Mouse (Mus musculus): ENCODE results near the gene Gzma.

The Gzma gene

DNA sequence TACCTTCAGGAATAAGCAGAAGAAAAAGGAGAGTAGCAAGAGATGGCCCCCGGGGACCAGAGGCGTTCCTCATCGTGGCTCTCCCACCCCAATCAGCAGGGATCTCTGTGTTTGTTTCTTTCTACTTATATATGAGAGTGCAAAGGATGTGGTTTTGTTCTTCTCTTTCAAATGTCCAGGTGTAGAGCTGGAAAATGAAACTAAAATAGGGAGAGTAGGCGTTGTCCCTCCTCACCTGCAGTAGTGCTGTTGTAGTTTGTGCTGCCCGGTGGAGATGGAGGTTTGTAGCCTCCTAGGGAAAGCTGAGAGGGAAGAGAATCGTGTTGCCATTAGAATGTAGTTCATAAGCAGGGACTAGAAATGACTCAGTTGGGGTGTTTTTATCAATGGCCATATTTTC lies at the start of gene Gzma:
TSS of gene Gzma (minus strand) at position 103 of the 400 bp plus-strand sequence.
- no peak for DNase-seq (ENCODE audit: low spot score)

DNA sequence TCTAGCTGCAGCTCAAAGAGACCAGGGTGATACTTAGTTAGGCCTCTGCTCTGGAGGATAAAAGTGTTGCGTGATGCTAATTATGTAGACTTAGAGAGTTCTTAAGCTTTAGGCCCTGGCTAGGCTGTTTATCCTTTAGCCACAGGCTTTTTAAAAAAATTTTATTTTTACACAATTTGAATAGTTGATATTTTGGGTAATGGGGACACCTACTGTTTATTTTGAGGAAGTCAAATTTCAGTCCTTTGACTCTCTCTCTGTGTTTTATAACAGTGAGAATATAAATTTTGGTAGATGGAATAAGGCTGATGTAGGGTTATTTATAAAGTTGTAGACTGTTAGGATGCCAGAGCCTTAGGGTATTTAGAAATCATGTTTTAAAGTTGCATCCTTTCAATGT lies 38.8 kb upstream of the Gzma start:
- no peak for DNase-seq (ENCODE audit: low spot score)

DNA sequence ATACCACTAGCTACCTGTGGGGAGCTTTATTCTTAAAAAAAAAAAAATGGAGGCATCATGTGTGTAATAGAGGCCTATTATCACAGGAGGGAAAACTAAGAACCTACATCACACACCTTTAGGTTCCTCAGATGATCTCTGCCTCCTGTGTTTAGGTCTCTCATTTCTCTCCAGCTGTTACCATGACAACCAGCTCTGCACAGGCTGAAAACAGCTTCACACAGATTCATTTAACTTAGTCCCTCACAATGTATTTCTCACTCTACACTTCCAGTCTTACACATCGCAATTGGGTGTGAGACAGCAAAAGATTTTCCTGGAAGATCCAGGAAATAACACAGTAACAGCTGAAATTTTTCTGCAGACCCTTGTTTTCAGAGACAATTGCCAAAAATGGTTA lies 29.2 kb upstream of the Gzma start:
- no peak for DNase-seq (ENCODE audit: low spot score)

DNA sequence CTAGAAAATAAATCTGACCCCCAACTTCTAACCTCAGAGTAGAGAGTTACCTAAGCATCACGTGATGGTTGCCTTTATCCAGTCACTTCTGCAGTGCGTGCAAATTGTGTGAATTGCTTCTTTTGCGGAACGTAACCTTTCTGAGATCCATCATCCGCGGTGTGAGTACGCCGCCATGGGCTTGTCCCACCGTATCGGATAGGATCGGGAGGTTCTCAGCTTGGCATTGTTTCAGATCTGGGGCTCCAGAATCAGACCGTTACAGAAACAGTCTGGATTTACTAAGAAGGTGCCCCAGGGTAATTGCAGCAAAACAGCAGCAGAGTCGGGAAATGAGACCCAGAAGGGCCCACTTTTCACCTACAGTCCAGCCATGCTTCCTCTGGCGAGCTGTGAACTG lies 20.5 kb upstream of the Gzma start:
- no peak for DNase-seq (ENCODE audit: low spot score)

DNA sequence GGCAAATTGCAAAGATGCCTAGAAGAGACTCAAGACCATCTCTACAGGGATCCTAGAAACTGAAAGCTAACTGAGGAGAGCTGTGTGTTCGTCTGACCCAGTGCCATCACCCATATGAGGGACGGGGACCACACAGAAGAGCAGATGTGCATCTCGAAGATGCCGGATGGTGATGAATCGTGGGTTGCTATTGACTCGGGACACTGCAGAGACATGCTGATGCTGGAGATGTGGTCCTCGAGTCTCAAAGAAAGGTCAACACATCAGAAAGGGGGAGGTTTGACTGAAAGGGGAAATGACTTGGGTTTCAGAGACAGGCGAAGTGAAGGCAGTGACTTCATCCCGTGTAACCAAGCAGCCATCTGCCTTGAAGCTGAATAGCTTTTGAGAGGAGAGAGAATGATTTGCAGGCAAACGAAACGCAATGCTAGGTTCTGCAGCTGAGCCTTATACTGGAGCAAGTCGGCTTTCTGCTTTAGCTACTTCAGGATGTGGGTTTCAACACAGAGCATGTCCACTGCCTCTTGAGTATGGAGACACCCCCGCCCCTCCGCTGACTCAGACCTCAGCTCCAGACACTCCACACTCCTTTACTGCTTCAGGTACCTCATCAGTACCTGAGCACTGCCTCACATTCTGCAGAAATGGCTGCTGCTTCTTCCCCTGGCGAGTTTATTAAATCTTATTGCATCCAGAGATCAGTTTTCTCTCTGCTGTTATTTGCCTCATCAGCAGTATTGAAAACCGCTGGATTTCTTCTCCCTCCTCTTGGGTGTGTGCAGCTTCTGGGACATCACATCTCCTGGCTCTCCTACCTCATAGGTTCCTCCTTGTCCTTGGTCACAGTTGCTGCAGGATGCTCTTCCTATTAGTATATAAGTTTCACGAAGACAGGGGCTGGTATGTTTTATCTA lies 19.8 kb upstream of the Gzma start:
- no peak for DNase-seq (ENCODE audit: low spot score)

DNA sequence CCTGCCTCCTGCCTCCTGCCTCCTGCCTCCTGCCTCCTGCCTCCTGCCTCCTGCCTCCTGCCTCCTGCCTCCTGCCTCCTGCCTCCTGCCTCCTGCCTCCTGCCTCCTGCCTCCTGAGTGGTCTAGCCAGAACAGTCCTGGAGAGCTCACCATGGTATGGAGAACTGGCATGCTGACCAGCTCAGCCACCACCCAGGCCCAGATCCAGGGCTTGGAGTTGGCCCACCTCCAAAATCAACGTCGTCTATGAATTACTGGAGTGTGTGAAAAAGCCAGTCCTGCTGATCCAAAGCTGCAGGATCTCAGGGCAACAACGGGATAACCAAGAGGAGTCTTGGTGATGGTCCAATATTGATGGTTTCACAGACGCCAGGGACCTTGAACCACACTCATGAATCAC lies 18.2 kb upstream of the Gzma start:
- DNase-seq (ENCODE audit: low spot score), result no peak

DNA sequence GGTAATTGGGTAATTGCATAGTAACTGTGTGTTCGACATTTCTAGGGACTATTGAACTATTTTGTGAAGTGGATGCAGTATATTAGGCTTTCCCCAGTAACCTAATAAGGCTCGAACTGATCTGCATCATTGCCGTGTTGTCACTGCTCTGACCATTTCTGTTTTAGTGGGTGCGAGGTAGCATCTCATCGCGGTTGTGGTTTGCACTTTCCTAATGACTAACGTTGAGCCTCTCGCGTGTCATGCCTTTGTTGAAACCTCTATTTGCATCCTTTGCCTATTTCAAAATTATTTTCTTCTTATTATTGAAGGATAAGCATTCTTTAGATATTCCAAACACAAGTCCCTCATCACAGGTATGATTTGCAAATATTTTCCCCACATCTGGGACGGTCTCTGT lies 4.0 kb upstream of the Gzma start:
- no peak for DNase-seq (ENCODE audit: low spot score)

DNA sequence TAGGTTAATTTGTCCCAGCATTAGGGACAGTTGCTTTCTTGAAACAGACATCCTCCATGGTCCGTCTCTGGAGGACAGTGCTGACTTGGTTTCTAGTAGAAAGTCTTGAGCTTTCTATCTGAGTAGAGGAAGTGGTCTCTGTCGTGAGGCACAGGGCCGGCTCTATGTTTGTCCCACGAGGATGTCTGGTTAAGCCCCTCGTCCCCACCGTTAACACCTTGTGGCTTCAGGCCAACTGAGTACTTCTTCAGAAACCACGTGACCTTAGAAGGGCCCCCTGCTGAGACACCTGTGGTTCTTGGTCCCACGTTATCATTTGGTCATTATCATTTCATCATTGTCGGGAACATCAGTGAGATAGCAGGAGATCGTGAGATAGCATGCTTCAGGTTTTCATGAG lies 1.0 kb upstream of the Gzma start:
- DNase-seq (ENCODE audit: low spot score), result no peak

DNA sequence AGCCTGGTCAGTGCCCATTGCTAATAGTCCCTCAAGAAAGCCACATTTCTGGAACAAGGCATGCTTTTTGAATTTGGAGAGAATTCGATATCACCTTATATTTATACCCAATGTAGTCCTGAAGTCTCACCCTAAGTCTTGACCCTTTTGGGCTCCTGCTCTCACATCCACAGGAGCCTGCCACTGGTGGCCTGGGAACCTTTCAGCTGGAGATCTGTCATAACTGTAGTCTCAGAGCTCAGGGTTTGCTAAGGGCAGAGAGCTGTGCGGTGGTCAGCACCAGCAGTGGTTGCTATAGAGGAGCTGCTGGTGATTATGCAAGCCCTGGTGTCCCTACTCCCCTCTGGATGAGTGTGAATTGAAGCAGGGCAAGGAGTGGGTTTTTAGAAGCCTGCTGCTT lies 2.4 kb downstream of the Gzma start:
- no peak for DNase-seq (ENCODE audit: low spot score)

DNA sequence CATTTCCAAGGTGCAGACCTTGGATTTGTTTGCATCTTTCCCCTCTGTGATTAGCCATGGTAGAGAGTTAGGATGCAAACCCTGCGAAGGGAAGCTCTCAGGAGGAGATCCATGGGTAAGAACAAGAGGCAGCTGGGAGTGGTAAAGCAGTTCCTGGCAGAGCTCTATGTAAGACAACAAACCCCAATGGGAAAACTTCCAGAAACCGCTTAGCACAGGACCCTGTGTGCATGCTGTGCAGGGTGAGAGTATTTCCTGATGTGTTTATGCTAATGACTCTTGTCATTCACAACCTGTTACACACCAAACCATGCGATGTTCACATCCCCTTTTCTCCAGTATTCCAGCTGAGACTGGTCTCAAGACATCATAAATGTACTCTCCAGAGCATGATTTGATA lies 3.8 kb downstream of the Gzma start:
- DNase-seq (ENCODE audit: low spot score), result no peak

DNA sequence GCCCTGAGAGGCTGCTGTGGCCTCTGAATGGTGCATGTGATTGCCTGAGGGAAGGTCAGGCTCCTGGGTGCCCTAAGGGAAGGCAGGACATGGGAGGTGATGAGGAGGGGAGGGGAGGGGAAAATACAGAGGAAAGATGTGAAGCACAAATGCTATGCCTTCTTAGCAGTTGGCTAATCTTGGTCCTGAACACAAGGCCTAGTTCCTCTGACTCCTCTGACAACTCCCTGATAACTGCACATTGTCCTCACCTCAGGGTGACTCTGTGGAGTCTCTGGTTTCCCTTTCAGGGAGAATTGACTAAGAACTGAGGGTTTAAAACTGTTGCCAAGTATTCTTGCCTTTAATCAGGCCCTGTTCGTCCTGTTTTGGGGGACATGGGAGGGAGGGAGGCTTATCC lies 6.2 kb downstream of the Gzma start:
- DNase-seq (ENCODE audit: low spot score), result no peak

DNA sequence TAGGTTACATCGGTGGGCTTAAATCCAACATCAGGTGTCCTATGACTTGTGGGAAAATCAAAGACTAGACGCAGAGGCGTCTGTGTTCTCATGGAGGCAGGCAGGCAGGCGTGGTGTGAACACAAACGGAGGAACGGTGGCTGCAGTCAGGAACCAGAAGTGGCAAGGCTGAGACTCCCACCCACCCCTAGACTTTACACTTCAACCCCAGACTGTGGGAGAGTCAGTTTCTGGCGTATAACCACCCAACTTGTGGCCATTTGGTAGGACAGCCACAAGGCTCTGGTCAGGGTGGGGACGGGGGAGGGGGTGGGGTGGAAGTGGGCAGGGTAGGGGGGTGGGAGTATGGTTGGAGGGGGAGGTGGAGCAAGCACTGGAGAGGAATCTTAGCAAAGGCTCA lies 10.3 kb downstream of the Gzma start:
- DNase-seq (ENCODE audit: low spot score), result no peak

DNA sequence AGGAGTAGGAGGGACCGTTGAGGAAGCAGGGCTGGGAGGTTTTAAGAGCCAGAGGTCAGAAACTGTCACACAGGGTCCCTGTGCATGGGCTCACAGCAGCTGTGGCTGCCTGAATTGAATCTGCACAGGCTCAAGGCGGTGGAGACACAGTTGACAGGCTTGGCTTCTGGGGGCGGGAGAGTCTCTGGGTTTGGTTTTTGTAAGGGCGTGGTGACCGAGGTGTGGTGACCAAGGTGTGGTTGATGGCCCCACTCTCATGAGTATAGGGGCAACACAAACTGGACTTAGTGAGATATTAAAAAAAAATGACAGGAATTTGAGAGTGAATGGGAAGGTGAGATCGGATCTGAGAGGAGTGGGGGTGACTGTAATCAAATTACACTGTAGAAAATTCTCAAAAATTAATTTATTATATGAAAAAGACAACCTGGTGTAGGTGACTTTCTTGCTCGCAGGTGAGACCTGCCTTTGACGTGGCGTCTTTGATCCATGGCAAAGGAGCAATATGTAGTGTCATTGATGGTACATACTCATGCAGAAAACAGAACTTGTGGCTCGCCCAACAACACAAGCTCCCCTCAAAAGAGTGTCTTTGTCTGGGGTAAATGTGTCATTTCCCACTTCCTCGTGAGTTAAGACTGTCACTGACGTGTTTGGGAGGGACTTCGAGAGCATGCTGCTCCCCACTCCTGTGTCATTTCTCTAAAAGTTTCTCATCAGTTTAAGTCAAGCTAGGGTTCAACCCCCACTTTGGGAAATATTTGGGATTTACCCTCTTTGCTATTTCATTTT lies 13.4 kb downstream of the Gzma start:
- no peak for DNase-seq (ENCODE audit: low spot score)

DNA sequence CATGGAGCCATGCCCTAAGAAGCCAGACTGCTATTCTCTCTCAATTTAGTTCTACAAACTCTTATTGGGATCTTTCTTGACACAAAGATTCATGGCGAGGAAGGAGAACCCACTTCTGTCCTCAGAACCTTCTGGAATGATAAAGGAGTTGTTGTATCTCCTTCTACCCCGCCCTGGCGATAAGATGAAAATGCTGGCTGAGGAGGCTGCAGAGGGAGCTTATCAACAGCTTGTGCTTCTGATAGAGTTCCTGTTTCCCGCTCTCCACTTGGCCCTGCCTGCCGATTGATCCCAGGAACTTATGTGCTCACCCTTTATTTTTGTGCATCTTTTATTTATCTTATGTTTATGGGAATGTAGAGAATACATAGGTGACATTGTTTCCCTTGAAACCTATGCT lies 16.0 kb downstream of the Gzma start:
- no peak for DNase-seq (ENCODE audit: low spot score)

DNA sequence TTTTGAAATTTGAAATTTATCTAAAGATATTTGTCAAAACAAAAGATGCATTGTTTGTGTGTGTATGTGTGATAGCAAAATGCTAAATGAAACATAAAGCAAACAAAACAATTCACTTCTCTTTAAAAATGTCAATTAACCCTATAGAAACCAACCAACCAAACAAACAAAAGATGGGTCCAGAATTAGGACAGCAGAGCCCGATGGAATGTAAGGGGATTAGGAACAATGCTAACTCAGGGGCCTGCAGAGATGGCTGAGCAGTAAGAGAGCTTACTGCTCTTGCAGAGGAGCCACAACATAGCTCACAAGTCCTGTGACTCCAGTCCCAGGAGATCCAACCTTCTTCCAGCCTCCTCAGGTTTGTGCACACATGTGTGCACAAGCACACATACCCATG lies 18.7 kb downstream of the Gzma start:
- no peak for DNase-seq (ENCODE audit: low spot score)

DNA sequence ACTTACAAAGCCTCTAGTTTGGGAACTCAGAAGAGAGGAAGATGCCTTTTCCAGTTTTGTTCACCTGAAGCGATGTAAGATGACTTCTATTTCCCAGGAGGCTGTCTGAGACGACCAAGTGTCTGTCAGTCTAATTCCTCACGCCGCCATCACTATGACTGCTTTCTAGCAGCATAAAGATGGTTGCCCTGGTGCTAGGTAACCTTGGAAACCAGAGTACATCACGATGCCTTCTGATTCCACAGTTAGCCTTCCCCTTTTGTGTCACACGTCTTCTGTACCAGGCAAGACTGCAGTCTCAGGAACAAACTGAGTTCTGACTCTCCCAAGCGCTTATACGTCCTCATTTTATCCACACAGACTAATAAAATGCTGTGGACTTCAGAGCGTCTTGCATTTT lies 21.8 kb downstream of the Gzma start:
- no peak for DNase-seq (ENCODE audit: low spot score)

DNA sequence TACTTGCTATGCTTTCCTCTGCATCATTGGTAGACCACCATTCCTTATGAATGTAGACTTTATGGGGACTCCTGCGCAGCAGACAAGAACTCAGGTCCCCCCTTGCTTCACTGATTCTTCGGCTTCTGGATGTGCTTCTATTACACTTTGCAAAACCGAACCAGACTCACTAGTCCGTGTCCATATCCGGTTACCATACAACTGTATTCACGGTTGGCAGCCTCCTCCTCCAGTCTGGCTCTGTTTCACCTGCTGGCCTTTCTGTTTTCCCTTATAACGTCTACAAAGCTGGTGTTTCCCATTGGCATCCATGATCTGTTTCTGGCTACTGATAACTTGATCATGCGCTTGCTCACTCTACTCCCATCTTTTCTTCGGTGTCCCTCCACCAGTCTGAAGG lies 36.2 kb downstream of the Gzma start:
- DNase-seq (ENCODE audit: low spot score), result no peak

DNA sequence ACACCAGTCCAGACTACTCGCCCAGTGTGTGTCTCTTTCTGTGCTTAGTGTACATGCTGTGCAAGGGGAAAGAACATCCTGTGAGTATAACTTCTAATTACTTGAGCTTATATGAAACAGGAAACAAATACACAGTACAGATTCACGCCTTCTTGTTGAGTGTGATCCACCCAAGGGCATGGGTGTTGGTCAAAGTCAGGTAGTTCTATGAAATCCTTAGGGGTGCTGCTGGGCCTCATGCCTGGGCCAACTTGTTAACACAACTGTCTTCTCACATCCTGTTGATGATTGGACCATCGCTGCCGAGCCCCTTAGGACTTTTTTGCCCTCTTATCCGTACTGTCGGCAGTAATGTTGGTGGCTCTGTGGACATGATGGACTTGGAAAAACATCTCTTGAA lies 39.0 kb downstream of the Gzma start:
- DNase-seq (ENCODE audit: low spot score), result no peak

DNA sequence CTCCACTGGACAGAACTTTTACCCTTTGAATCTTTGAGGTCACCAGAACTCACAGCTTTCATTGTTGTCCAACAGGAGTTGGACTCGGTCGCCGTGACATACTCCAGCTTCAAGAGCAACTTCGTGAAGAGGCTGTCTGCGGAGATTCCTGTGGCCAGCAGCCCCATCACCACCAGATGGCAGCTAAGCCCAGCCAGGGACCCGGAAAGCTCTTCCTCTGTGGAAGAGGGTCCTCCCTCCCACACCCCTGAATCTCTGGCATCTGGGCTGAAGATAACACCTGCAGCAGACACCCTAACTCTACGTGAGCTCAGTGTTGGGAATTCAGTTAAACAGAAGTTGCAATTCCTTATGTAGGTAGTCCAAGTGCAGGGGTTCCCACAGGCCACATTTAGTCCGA lies 45.0 kb downstream of the Gzma start:
- no peak for DNase-seq (ENCODE audit: low spot score)

DNA sequence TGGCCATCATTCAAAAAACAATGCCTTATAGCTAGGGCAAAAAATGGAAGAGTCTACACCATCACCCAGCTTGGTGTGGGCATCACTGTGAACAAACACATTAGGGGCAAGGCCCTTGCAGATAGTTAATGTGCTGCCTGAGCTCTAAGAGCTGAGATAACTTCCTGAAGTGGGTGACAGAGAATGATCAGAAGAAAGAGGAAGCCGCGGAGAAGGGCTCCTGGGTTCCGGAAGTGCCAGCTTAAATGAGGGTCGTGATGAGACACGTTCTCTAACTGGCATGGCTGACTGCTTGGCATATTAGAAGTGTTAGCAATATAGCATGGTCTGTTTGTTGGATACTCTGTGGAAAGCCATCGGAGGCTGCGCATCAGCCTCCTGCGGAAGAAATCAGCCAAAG lies 46.6 kb downstream of the Gzma start:
- DNase-seq (ENCODE audit: low spot score), result no peak

DNA sequence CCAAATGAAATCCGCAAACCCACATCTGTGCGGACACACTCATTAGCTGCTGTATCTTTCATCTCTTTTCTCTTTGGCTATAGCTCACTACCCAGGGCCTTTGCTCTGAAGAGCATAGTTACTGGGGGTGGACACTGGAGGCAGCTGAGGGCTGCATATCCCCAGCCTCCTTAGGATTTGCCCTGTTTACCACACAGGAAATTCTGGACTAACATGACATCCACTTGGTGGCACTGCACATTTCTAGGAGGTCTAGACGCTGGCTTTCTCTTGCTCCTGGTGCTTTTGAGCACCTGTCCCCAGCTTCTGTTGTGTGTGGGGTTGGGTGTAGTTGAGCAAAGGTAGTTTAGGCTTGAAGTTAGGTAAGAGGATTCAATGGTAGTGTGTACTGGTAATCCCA lies 53.1 kb downstream of the Gzma start:
- DNase-seq (ENCODE audit: low spot score), result no peak

DNA sequence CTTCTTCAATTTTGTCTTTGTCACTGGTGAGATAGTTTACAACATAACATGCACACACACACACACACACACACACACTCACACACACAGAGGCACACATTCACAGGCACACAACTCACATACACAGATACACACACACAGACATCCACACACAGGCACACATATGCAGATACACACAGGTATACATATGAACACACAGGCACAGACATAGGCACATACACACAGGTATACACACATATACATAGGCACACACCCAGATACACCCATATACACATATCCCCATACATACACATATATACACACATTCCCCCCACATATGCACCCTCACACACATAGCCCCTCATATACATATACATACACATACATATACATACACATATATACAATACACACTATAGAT lies 53.8 kb downstream of the Gzma start:
- no peak for DNase-seq (ENCODE audit: low spot score)

DNA sequence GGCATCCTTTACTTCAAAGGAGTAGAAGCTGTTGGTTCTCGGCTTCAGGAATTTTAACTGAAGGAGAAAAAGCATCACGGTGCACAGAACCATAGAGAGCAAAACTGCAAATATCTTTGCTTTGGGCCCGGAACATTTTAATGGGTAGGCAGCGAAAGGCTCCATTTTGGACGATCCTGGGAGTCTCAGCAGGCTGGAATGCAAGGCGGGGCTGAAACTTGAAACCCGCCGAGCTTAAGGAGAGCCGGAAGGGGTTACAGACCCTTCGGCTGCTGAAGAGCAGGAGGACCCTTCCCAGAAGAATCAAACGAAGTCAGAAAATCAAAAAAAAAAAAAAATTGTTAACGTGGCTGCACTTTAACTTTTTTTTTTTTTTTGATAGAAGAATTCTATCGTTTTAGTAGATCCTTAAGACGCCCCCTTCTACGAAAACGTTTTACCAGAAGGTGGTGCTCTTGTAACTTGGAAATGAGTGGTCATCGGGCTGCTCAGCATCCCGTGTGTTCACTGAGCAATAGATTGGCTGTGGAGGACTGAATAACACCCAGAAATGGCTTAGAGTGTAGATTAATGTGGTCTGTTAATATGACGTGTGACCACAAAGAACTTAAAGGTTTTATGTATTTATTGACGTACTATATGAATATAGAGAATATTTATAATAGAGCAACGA lies 54.4 kb downstream of the Gzma start, which contains the start of gene Gpx8:
TSS of gene Gpx8 (minus strand) at position 200 of the 673 bp plus-strand sequence.
- DNase-seq (ENCODE audit: low spot score), result no peak

Measured in spleen, adult 12 weeks (tissue).